Mouse (Mus musculus): ENCODE measurements around the gene Slc22a1. TPM values are rescaled to one million over a fixed set of nuclear protein-coding genes. Genes with fewer than 3 reads are reported as not detected.
"Not testable (repeated sequence)": the region's sequence is repeated elsewhere in the genome, so short reads cannot be mapped to it uniquely, and the experiment has no call there.

The Slc22a1 gene
- total RNA-seq, 1 experiment from 2014 or later, result not detected

DNA sequence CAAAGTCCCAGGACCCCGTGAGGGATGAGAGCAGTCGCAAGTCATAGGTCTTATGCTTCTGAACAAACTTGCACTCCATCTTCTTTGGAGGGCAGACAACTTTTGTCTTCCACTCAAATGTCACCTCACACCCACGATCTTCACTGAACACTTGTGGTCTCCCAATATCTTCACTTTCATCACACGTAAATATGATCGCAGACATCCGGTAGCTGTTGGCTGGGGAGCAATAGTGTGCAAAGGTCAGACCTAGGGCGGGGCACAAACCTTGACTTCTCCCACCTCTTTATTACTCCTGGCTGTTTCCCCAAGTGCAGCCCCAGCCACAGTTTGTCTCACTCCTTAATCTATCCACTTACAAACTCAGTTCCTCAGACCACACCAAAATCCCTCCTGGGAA is 16.3 kb upstream of the Slc22a1 start:
- no peak for ATAC-seq (replicated peaks in 1 of 2; ENCODE audit: insufficient read depth in 1 of 2, low FRiP score in 2 of 2, low TSS enrichment in 1 of 2, low read depth in 1 of 2, poor library complexity in 2 of 2, severe bottlenecking in 2 of 2)

DNA sequence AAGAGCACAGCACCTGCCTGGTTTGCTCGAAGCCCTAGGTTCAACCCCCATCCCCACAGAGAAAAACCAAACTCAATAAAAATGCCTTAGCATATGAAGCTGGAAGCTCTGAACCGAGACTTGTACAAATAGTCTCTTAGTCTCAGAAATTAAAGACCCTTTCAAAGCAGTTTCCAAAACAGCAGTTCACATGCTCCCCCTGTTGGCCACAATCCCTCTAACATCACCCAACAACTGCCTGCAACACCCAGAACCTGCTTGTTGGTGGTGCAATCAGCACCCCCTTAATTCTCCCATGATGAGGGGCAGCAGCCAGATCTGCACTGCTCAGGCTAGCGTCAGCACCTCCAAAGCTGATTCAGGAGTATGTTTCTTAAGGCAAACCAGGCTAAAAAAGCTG is 13.9 kb upstream of the Slc22a1 start:
- ATAC-seq (replicated peaks in 1 of 2; ENCODE audit: insufficient read depth in 1 of 2, low FRiP score in 2 of 2, low TSS enrichment in 1 of 2, low read depth in 1 of 2, poor library complexity in 2 of 2, severe bottlenecking in 2 of 2), result 0 out of 4 replicates have a peak, but pooled peaks of 1 of the 2 experiments have one; percentile 43

DNA sequence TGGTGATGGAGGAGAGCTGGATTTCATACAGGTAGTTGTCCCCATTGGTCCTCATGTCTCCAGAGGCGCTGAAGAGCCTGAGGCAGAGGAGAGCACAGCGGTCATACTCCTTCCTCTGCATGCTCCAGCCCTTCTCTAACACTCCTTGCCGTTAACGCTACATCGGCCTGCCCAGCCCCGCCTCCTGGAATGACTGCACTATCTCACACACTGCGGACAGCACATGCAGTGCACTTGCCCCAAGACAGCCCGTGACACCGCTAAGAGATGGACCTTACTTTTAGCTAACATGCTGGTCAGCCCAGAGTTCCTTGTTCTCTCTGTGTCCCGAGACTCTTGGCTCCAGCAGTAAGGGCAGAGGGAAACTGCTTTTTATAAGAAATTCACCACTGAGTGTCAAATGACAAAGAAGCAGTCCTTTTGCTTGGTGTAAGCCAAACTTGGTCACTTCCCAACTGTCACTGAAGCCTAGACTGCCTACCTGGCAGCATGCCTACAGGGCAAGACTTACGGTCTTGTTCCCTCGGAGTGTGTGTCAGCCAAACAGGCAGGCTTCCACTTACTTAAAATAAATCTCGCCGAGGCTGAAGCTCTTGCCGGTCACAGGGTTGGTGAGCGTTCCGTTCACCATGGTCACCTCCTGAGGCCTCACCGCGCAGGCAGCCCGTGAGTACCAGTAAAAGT is 12.9 kb upstream of the Slc22a1 start:
- no peak; a peak in 1 of 4 replicates for ATAC-seq (replicated peaks in 1 of 2; ENCODE audit: insufficient read depth in 1 of 2, low FRiP score in 2 of 2, low TSS enrichment in 1 of 2, low read depth in 1 of 2, poor library complexity in 2 of 2, severe bottlenecking in 2 of 2)

DNA sequence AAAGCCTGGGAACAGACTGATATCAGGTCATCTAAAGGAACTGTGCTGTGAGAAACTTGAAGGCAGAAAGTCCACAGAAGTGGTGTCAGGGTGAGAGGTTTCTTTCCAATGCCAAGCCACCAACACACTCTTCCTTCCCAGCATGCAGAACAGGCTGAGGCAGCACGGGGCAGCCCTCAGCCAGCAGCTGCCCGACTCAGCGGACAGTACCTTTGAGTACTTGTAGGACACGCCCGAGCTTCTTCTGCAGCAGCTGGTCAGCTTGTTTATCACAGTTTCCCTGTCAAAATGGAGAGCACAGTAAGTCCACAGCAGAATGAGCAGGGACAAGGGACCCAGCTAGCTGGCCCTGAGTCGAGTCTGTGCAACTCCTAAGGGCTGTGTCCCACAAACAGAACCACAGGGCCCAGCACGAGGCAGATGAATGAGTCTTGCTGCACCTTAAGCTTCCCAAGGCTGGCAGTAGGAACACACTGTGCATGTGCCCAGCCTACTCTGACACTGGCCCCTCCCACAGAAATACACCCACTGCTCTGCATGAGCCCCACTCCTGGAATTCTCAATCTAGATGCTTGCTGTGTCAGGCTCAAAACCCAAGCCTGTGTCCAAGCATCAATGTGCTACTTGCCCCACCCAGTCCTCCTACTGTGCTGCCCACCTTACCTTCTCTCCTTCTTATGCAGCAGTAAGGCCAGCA is 9.4 kb upstream of the Slc22a1 start:
- ATAC-seq (replicated peaks in 1 of 2; ENCODE audit: insufficient read depth in 1 of 2, low FRiP score in 2 of 2, low TSS enrichment in 1 of 2, low read depth in 1 of 2, poor library complexity in 2 of 2, severe bottlenecking in 2 of 2), result no peak

DNA sequence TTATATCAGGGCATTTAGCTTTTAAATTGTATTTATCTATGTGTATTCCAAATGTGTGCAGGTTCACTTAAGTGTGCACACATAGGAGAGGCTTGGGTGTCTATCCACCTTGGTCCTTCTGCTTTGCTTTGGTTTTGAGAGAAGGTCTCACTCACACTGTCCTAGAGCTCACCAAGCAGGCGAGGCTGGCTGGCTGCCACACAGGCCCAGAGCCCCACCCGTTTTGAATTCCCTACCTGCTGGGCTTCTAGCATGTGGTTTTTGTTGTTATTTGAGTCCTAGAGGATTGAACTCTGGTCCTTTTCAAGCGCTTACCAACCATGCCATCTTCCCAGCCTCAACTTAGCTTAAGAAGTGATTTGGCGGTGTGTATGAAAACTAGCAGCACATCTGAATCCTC is 8.8 kb upstream of the Slc22a1 start:
- no peak for ATAC-seq (replicated peaks in 1 of 2; ENCODE audit: insufficient read depth in 1 of 2, low FRiP score in 2 of 2, low TSS enrichment in 1 of 2, low read depth in 1 of 2, poor library complexity in 2 of 2, severe bottlenecking in 2 of 2)

DNA sequence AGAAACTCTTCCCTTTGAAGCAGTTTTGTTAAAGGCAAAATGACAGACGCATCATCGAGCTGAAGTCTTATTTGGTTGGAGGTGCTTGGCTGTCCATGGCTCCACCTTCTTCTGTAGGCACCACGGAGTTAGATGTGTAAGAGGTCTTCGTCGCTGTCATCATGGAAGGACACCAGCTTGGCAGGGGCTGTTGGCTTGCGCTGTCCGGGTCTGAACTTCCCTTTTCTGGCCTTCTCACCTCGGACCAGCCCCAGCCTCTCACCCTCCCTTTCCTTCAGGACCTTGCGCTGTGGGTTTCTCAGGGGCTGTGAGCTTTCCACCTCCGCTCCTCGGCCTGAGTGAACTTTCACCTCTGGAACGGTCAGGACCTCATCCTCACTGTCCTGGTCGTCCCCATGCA is 8.0 kb upstream of the Slc22a1 start:
- no peak for ATAC-seq (replicated peaks in 1 of 2; ENCODE audit: insufficient read depth in 1 of 2, low FRiP score in 2 of 2, low TSS enrichment in 1 of 2, low read depth in 1 of 2, poor library complexity in 2 of 2, severe bottlenecking in 2 of 2)

DNA sequence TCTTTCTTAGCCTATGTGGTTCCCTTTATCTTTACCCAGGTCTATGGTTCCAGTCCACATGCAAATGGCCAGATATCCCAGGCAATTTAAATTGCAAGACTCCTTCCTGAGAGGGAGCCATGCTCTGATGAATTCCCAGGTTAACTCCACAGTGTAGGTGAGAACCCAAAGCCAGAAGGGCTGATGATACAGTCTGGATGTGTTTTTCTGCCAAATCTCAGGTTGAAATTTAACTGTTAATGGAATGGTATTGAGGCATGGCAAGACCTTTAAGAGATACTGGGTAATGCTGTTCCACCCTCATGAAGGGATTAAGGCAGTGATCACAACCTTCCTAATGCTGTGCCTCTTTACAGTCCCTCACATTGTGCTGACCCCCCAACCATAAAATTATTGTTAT is 2.6 kb upstream of the Slc22a1 start:
- no peak for ATAC-seq (replicated peaks in 1 of 2; ENCODE audit: insufficient read depth in 1 of 2, low FRiP score in 2 of 2, low TSS enrichment in 1 of 2, low read depth in 1 of 2, poor library complexity in 2 of 2, severe bottlenecking in 2 of 2)

DNA sequence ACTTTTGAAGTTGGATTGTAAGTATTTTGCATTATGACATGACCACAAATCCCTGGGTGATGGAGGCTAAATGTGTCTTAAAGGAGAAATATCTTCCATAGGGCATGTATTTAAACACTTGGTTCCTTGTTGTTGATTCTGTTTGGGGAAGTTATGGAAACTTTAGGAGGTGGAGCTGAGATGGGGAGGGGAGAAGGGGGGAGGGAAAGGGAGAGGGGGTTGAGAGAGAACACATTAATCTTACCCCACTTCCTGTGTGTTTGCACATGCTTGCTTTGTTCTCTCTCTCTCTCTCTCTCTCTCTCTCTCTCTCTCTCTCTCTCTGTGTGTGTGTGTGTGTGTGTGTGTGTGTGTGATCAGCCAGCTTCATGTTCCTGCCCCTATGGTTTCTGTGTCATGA is 1.5 kb upstream of the Slc22a1 start:
- no peak for ATAC-seq (replicated peaks in 1 of 2; ENCODE audit: insufficient read depth in 1 of 2, low FRiP score in 2 of 2, low TSS enrichment in 1 of 2, low read depth in 1 of 2, poor library complexity in 2 of 2, severe bottlenecking in 2 of 2)

DNA sequence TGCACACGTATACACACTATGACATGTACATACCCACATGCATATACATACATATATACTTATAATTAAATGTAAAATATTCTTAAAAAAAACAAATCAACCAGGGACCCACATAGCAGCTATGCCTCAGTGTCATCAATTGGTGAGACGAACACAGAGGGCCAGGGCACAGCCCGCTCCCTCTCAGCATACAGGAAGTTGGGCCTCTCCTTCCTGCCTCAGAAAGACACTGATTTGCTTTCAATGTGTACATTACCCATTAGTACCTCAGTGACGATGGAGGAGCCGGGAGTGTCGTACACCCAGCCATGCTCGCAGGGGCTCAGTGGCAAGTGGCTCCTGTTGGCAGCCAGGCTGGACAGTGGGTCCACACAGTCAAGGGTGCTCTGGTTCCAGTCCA is 649 bp downstream of the Slc22a1 start:
- ATAC-seq (replicated peaks in 1 of 2; ENCODE audit: insufficient read depth in 1 of 2, low FRiP score in 2 of 2, low TSS enrichment in 1 of 2, low read depth in 1 of 2, poor library complexity in 2 of 2, severe bottlenecking in 2 of 2), result not testable (repeated sequence)

DNA sequence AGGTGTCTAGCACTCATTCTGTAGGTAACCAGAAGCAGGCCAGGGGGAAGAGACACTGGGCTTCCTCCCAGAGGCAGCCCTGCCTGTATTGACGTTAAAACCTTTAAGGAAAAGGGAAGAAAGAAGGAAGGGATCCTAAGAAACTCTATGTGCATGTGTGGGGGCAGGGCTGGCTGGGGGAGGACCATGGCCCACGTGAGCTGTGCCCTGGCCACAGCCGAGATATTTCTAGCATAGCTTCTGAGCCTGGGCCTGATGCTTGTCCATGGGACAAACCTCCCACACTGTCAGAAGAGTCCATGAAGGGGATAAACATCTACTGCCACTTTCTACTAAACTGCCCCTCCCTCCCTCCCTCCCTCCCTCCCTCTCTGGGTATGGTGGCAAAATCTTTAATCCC is 1.8 kb downstream of the Slc22a1 start:
- ATAC-seq (replicated peaks in 1 of 2; ENCODE audit: insufficient read depth in 1 of 2, low FRiP score in 2 of 2, low TSS enrichment in 1 of 2, low read depth in 1 of 2, poor library complexity in 2 of 2, severe bottlenecking in 2 of 2), result no peak

DNA sequence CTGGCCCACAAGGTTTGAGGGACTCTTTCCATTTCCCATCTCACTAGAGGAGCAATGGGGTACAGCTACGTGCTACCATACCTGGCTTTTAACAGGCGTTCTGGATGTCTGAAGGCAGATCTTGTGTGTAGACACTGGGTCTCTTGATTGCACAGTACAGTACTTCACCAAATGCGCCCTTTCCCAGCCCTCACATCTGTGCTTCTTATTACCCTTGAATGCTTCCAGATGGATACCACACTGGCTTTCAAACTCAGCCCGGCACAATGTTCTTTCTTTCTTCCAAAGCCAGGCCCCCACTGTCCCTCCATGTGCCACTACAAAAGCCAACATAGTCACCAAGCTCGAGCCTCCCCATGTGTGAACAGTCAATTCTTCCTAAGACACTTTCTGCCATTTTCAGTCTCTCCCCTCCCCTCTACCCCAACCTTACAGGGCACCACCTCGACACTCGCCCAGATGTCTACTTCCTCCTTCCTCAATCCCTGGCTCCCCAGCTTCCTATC is 3.3 kb downstream of the Slc22a1 start:
- ATAC-seq (replicated peaks in 1 of 2; ENCODE audit: insufficient read depth in 1 of 2, low FRiP score in 2 of 2, low TSS enrichment in 1 of 2, low read depth in 1 of 2, poor library complexity in 2 of 2, severe bottlenecking in 2 of 2), result no peak

DNA sequence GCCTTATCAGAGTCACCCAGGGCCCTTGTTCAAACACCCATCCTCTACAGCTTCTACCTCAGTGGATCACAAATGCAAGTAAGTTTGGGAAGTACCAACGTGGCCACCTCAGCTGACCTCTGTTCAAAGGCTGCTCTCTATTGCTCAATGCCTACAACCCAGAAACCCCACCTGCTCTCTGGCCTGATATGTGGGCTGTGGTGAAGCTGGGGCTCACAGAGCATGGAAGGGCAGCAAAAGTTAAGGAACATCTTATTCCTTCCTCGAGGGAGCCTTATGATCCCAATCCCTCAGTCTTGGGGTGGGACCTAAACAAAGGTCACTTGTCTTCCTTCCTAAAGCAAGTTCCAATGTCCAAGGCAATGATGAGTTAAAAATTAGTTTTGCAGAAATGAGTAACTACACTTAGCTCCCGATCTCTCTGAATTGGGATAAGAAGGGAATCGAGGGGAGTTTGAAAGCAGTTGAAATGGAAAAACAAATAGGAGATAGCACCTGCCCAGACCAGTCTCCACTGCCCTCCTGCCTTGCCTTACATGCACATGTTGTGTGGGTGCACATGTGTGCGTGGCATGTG is 4.5 kb downstream of the Slc22a1 start:
- ATAC-seq (replicated peaks in 1 of 2; ENCODE audit: insufficient read depth in 1 of 2, low FRiP score in 2 of 2, low TSS enrichment in 1 of 2, low read depth in 1 of 2, poor library complexity in 2 of 2, severe bottlenecking in 2 of 2), result no peak

DNA sequence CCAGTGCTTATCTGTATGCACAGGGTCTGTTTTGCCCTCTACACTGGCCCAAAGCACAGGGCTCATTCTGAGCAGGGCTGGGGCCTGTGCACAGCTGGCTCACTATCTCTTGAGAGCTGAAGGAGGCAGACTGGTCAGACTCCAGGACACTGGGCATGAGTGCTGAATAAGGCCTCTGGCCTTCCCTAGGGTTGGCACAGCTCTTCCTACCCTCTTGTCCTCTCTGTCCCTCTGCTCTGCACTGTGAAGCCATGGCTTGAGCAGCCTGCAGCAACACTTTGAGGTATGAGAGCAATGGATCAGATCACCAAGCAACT is 6.3 kb downstream of the Slc22a1 start:
- no peak for ATAC-seq (replicated peaks in 1 of 2; ENCODE audit: insufficient read depth in 1 of 2, low FRiP score in 2 of 2, low TSS enrichment in 1 of 2, low read depth in 1 of 2, poor library complexity in 2 of 2, severe bottlenecking in 2 of 2)

DNA sequence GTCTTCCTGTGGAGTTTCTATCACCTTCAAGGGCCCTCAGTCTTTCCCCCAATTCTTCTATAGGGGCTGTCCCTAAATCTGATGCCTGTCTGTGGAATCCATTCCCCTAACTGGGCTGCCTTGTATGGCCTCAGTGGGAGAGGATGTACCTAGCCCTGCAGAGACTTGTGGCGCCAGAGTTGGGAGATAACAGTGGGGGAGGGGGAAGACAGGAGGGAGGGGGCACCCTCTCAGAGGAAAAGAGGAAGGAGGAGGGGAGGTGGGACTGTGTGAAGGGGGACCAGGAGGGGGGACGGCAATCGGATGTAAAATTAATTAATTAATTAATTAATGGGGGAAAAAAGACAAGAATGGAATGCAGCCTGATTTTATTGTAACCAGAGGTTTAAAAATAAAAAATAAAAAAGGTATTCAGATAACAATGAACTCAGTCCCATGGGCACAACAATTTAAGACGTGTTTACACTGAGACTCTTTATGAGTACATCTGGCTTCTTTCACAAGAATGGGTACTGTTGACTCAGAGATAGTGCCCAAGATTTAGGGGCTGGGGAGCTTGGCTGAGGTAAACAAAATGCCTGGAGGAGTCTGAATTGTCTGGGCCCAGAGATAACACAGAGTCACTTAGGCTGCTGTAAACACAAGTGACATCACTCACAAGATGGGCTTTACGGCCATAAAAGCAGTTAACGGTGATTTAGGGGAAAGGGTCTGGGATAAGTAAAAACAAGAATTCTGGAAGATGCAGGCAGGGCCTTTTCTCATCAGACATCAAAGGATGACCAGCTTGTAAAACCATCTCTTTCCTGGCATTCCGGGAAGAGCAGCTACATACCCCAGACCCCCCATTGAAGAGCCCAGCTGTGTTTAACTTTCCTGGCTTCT is 6.9 kb downstream of the Slc22a1 start:
- no peak for ATAC-seq (replicated peaks in 1 of 2; ENCODE audit: insufficient read depth in 1 of 2, low FRiP score in 2 of 2, low TSS enrichment in 1 of 2, low read depth in 1 of 2, poor library complexity in 2 of 2, severe bottlenecking in 2 of 2)

DNA sequence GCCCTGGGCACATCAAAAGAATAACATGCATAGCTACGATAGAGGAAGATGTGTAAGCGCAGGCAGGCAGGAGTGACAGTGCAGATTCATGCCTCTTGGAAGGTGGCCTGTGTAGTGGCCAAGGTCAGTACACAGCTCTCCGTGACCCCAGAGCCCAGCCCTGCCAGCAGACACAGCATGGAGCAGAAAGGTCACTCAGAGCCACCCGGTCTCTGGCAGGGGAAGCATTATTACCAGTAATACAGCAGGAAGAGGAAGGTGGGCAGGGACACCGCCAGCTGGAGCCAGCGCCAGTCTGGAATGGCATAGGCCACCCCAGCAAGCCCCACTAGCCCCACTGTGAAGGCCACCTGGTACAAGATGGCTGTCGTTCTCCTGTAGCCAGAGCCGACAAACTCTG is 11.5 kb downstream of the Slc22a1 start:
- no peak for ATAC-seq (replicated peaks in 1 of 2; ENCODE audit: insufficient read depth in 1 of 2, low FRiP score in 2 of 2, low TSS enrichment in 1 of 2, low read depth in 1 of 2, poor library complexity in 2 of 2, severe bottlenecking in 2 of 2)

DNA sequence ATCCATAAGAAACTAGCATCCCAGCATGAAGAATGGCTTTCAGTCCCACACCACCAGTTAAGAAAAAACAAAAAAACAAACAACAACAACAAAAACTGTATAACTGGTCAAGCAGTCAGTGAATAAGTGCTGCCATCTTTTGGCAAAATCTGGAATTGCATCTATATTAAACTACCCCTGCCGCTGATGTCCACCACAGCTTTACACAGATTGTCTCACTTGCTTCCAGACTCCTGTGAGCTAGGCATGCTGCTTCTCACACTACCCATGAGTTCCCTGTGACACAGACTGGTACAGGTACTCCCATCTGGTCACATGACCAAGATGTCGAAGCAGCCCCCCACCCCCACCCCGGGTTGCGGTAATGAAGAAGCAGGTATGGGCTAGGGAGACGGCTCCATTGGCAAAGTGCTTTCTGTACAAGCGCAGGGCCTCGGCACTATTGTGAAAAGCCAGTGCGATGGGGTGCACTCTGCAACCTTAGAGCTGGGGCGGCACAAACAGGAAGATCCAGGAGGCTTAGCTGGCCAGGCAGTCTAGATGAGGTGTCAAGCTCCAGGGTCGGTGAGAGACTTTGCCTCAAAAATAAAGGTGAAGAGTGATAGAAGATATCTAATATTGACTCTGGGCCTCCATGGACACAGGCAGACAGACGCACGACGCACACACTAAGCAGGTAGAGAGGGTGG is 14.9 kb downstream of the Slc22a1 start:
- no peak for ATAC-seq (replicated peaks in 1 of 2; ENCODE audit: insufficient read depth in 1 of 2, low FRiP score in 2 of 2, low TSS enrichment in 1 of 2, low read depth in 1 of 2, poor library complexity in 2 of 2, severe bottlenecking in 2 of 2)

DNA sequence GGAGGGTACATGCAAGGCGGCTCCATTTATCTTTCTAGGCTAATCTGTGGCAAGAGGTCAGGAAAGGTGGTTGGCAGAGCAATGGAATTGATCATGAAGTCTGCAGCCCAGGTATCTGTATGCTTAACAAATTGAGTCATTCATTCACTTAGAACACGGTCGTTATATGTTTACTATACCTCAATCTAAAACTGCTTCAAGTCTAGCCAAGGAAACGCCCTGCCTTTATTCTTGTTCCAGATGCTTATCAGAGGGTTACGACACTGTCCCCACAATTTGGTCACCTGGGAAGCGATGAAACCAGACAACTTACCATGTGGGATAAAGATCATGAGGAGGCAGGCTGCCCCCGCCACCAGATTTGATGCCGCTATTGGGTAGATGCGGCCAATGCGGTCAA is 16.4 kb downstream of the Slc22a1 start:
- ATAC-seq (replicated peaks in 1 of 2; ENCODE audit: insufficient read depth in 1 of 2, low FRiP score in 2 of 2, low TSS enrichment in 1 of 2, low read depth in 1 of 2, poor library complexity in 2 of 2, severe bottlenecking in 2 of 2), result no peak

Data from hematopoietic stem cell, adult 5-6 weeks (primary cell).